Mouse (Mus musculus) fibroblast of lung, adult 2 months (primary cell): ENCODE data around the gene Lrrc75a.
A peak's percentile ranks its signal among the peaks of the same experiment; 100 is the strongest.

Experiments used
- DNase-seq: peaks from one replicate; pipeline ENCODE4 v3.0.0-alpha.2; 2011; ENCODE audit warnings: low read depth

The Lrrc75a gene

DNA sequence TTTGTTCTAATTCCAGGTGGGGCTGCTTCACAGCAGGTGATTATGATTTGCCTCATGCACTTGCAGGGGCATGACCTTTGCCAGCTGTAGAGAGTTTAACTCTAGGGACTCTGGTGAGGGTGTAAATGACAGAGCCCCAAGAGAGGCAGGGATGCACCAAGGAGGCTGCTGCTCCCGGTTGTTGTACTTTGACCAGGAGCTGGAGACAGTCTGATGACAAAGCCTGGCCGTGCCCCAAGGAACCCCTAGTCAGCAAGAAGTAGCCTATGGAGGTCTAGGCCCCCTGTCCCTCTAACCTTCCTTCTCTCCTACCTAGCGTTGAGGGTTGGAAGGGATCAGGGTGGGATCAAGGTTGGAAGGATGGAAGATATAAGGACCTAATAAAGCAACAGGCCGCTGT, 32.9 kb downstream of the Lrrc75a start:
- no peak for DNase-seq

- no peak for DNase-seq
These were observed 33.4 kb downstream of the Lrrc75a start for GRCm38 (mm10) chr11:62614876-62615410.

GRCm38 (mm10) chr11:62613657-62614365, 34.5 kb downstream of the Lrrc75a start:
- peak; percentile 80 for DNase-seq

DNA sequence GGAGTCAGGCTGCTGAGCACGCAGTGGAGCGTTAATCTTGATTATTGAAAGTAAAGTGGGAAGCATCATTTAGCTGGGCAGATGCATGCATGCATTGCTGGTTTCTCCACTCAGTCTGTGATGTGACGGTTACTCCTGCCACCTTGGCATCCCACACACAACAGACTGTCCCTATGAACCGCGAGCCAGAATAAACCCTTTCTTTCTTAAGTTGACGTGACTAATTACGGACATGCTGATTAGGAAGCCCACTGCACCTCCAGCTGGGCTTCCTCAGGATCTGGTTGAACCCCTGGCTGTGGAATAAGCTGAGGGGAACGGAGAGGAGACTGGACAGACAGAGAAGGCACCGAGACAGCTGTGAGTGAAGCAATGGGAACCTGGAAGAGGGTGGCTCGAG, 35.7 kb downstream of the Lrrc75a start:
- no peak for DNase-seq

DNA sequence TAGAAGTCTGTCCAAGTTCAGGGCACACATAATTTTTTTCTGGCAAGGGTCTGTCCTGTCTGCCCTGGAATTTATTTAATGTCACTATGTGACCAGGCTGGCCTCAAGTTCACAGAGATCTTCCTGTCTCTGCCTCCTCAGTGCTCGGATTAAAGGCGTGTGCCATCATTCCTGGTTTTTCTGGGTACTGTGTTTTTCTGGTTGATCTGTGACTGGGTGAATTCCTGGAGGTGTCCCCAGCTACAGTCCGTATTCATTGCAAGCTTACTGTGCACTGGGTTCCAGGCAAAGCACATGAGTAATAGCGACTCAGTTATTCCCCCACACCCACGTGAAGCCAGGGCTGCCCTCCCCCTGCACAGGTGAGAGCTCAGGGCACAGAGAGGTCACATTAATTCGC, 38.0 kb downstream of the Lrrc75a start:
- no peak for DNase-seq

DNA sequence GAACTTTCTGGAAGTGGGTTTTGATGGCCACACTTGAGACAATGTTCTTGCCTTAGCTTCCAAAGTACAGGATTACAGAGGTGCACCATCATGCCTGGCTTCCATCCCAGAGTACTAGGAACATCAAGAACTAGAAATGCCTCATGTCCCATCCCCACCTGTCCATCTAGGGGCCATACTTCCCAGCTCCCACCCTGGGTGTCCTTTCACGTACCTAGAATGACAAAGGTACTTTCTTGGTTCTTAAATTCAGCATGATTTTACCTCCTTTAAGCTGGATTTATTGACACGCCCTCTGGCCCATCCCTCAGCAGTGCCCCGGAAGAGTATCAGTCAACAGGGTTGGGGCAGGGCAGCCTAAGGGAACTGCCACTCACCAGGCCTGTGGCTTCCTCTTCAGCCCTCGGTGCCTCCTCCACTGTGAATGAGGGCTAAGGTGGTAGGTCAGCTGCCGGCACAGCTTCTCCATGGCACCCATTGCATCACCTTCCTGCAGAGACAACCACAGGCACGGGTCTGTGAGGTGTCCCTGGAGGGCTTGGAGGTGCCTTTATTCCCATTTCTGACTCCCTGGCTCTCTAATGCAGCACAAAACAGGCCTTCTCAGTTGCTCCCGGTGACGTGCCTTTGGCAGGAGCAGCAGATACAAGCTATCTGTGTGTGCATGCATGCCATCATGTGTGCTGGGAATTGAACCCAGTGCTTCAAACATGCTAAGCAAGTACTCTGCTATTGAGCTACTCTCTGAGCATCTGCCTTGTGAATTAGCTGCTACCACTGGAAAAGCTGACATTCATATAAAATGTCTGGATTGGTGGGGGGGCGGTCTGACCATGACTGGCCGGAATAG, 39.3 kb downstream of the Lrrc75a start:
- DNase-seq = no peak

GRCm38 (mm10) chr11:62607952-62608201, 40.4 kb downstream of the Lrrc75a start:
- DNase-seq = no peak

GRCm38 (mm10) chr11:62607170-62607951, 41.0 kb downstream of the Lrrc75a start:
- DNase-seq = no peak

- no peak for DNase-seq
These were observed 41.8 kb downstream of the Lrrc75a start for GRCm38 (mm10) chr11:62606299-62607169.

DNA sequence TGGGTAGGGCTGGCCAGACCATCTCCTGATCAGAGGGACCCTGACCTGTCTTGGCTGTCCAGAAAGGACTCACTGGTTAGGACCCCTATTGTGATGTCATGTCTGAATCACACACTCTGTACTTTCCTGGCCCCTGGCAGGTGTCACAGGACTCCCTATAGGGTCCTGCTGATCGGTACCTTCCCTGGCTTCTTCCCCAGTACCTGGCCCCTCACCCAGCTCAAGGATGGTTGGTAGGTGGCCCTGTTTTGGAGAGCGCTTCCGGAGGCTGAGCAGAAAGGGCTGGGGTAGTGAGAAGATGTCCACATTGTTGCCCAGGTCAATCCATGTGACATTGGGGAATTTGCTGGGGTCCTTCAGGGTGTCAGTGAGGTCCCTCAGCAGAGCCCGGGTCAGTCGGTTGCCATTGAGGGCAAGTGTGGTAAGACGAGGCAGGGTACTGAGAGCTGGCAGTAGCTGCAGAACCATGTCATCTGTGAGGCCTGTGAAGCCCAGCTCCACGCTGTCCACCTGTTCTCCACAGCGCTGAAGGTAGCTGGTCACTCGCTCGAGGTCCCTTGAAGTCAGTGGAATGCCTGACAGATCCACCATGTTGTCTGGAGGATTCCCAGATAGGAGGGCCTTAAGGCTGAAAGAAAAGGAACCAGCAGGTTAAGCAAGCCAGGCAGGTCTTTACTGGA, 42.6 kb downstream of the Lrrc75a start:
- DNase-seq = no peak

DNA sequence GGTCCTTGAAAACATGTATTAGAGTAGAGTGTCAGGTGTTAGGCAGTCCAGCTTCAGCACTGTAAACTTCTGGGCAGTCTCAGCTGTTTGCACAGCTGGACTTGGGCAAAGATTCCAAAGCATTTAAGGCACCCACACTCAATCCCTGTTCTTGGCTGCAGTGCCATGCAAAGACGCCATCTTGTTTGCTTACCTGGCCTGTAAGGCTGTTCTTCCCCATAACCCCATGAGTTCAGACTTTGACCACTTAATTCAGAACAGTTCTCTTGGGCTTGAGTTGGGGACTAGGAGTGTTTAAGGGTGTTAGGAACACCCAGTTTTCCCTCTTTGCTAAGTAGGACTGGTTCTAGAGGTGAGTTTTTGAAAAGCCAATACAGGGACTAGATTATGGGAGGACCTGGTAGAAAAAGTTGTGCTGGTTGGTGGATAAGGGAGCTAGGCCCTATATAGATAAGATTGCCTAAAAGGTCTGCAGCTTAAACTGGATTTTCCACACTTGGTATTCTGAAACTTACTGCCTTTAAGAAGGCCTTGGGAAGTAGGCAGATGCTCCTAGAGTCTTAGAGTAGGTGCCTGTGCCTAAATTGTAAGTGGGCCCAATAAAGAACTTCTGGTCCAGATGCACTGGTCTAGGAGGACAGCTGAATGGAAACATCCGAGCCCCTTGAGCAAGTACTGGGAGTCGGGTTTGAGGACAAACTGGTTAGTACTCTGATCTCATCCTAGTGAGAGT, 43.3 kb downstream of the Lrrc75a start:
- DNase-seq = no peak

GRCm38 (mm10) chr11:62604123-62604706, 44.1 kb downstream of the Lrrc75a start:
- no peak for DNase-seq

- no peak for DNase-seq
These were observed 44.8 kb downstream of the Lrrc75a start for GRCm38 (mm10) chr11:62603312-62604056.

- peak; percentile 93 for DNase-seq
These were observed 45.6 kb downstream of the Lrrc75a start for GRCm38 (mm10) chr11:62602619-62603311.

DNA sequence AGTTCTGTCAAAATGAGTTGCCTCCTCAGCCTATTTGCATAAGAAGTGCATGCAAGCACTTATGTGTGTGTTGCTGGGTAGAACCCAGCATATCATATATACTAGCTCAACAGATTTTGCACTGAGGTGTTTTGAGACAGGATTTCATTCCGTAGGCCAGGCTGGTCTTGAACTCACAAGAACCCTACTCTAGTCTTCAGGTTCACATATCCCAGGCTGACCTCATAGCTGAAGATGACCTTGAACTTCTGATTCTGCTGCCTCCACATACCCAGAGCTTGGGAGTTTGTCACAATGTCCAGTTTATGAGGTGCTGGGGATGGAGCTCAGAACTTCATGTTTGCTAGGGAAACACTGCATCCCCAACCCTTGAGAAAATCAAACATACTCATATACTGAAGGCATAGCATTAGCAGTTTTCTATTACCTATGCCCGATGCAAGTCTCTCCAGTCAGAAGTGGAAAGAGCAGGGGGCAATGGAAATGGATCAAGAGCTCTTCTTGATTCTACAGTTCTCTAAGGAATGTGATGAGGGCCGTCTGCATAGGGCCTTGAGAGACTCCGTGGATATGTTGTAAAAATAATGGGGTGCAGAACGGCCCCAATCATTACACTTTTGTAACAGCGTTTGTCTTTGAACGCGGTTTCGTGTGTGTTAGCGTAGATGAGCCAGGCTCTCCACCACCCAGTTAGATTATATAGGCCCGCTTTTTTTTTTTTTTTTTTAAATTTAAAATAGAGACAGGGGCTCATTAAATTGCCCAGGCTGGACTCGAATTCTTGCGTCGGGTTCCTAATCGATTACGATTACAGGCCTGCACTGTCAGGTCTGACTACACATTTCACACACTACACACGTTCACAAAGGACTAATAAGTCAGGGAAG, 46.3 kb downstream of the Lrrc75a start:
- no peak for DNase-seq

- DNase-seq = no peak
These were observed 49.8 kb downstream of the Lrrc75a start for GRCm38 (mm10) chr11:62598571-62598970.

DNA sequence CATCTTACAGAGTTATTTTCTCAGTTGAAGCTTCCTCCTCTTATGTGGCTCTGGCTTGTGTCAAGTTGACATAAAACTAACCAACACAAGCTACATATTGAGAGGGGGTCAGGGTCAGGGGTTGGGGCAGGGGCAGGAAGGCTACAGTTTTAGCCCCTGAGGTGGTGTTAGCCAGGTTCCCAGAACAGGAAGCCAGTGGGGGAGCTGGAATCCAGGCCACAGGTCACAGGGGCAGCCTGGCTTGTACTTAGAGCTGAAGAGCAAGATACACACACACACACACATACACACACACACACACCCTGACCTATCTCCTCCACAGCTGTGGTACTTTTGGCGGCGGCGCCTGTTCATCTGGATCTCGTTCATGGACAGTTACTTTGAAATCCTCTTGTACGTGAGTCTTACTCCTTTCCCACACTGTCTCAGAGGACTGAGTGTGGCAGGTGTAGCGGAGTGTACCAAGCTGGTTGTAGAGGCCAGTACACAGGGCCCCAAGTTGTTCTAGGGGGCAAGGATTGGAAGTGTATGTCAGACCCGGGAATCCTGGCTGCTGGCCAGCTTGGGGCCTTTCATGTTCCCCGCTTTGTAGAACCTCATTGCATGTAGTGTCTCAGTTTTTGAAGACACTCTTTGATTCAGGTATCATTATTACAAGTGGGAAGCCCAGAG, 56.3 kb downstream of the Lrrc75a start:
- no peak for DNase-seq
